Mouse (Mus musculus) forebrain, embryonic 12.5 days (tissue): ENCODE measurements around the gene Rasa2. TPM values are rescaled to one million over a fixed set of nuclear protein-coding genes. Genes with fewer than 3 reads are reported as not detected.
"Not testable (repeated sequence)": the region's sequence is repeated elsewhere in the genome, so short reads cannot be mapped to it uniquely, and the experiment has no call there.

Source experiments
- ATAC-seq: fragments of 200-750 bp; cut with Nextera tagmentation; 2 replicates; pipeline ENCODE4 v1.8.0; 2017; ENCODE audit warnings: moderate TSS enrichment; ENCODE audit not compliant: low FRiP score
- H3K27ac ChIP-seq: fragments of 300-500 bp; sonication (generic); 2 replicates; pipeline ENCODE4 v1.5.1; 2016; ENCODE audit warnings: mild to moderate bottlenecking
- H3K27me3 ChIP-seq: fragments of 300-500 bp; sonication (generic); 2 replicates; pipeline ENCODE4 v1.6.1; 2016; ENCODE audit warnings: mild to moderate bottlenecking
- H3K36me3 ChIP-seq: fragments of 300-500 bp; sonication (generic); replicated peaks from 2 replicates; pipeline ENCODE4 v1.6.1; 2016; ENCODE audit warnings: mild to moderate bottlenecking
- H3K4me1 ChIP-seq: fragments of 300-500 bp; sonication (generic); 2 replicates; pipeline ENCODE4 v1.6.1; 2016
- H3K4me2 ChIP-seq: fragments of 300-500 bp; sonication (generic); 2 replicates; pipeline ENCODE4 v1.6.1; 2016; ENCODE audit warnings: mild to moderate bottlenecking, moderate library complexity
- H3K4me3 ChIP-seq: fragments of 300-500 bp; sonication (generic); replicated peaks from 2 replicates; pipeline ENCODE4 v1.5.1; 2016; ENCODE audit warnings: mild to moderate bottlenecking
- H3K9ac ChIP-seq: fragments of 300-500 bp; sonication (generic); 2 replicates; pipeline ENCODE4 v1.6.1; 2016; ENCODE audit warnings: mild to moderate bottlenecking
- H3K9me3 ChIP-seq: fragments of 300-500 bp; sonication (generic); 2 replicates; pipeline ENCODE4 v1.6.1; 2016
- WGBS: fragments of 180-500 bp; shearing (Covaris S2); methylation state at CpG from one replicate; pipeline ENCODE4 v1.1.7; 2016; 5-methylcytosine and 5-hydroxymethylcytosine counted together
- polyA plus RNA-seq: library from polyadenylated mRNA; unstranded; fragments of >200 nt; fragmentation: Nextera tagmentation; extraction: Ambion mirVana; gene quantifications from 2 replicates; pipeline ENCODE4 v1.2.1, GENCODE M21; 2016

Gene Rasa2
- polyA plus RNA-seq: 17.6 and 18.8 TPM in 2 replicates

DNA sequence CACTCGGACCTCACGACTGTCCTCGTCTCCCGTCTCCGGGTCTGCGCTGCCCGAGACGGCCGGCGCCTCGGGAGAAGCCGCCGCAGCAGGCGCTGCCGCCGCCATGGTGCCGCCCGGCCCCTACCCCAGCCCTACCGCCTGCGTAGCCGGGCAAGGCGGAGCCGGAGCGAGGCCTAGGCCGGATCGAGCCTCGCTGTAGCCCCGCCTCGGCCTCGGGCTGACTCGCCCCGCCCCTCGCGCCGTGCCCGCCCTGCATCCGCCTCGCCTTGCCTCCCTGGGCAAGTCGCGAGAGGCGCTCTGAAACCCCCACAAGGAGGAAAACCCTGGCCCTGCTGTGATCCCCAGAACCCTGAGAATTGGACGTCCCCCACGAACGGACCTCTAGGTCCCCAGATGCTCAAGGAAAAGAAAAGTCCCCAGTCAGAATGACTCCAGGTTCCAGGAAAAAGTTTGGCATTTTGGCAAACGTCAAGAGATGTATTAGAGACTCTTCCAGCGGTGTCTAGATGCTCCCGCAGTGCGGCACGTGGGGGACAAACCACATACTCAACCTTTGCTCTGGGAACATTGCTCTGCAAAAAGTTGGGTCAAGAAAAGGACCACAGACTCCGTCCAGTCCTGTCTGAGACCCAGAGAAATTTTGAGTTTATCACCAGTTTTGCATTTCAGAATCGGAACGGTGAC lies at the start of gene Rasa2:
TSS of gene Rasa2 (minus strand) at position 229 of the 684 bp plus-strand sequence.
- WGBS: 4% methylated on average over 49 of the region's 52 CpGs
- Histone ChIP-seq H3K9ac (peak within 1 kb of the TSS; percentile 92), H3K4me1 (peaks cover 6% of the 10 kb centered on the region; the same call in 1 of the 2 replicates)

DNA sequence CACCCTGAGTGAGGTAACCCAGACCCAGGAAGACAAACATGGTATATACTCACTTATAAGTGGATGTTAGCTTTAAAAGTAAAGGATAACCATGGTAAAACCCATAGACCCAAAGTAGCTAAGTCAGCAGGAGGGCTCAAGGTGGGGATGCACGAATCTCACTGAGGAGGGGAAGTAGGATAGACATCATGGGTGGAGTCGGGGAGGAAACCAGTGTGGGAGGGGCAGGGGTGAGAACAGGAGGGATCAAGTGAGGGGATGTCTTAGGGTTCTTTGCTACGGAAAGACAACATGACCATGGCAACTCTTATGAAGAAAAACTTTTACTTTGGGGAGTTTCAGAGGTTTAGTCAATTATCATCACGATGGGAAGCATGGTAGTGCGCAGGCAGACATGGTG lies 47.2 kb upstream of the Rasa2 start:
- H3K4me3 ChIP-seq: no peak overlapping the region
- WGBS: 87% methylated on average over 5 of the region's 5 CpGs
- no peak overlapping the region for H3K9ac ChIP-seq
- H3K27ac ChIP-seq: no peak overlapping the region
- no peak overlapping the region for H3K4me2 ChIP-seq
- ATAC-seq: no peak
- H3K9me3 ChIP-seq: no peaks in the 10 kb centered on the region
- H3K36me3 ChIP-seq: no peaks in the 10 kb centered on the region
- no peaks in the 10 kb centered on the region for H3K27me3 ChIP-seq
- no peaks in the 10 kb centered on the region for H3K4me1 ChIP-seq

More for the DNA sequence above, at the start of gene Rasa2:
- H3K27ac ChIP-seq: peak within 1 kb of the TSS; percentile 98
- H3K4me3 ChIP-seq: peak within 1 kb of the TSS; percentile 92
- no peaks in the 10 kb centered on the region for H3K36me3 ChIP-seq
- H3K27me3 ChIP-seq: peaks cover 25% of the 10 kb centered on the region
- H3K4me2 ChIP-seq: peak within 1 kb of the TSS; percentile 82
- ATAC-seq: peak; percentile 99
- H3K9me3 ChIP-seq: no peaks in the 10 kb centered on the region

DNA sequence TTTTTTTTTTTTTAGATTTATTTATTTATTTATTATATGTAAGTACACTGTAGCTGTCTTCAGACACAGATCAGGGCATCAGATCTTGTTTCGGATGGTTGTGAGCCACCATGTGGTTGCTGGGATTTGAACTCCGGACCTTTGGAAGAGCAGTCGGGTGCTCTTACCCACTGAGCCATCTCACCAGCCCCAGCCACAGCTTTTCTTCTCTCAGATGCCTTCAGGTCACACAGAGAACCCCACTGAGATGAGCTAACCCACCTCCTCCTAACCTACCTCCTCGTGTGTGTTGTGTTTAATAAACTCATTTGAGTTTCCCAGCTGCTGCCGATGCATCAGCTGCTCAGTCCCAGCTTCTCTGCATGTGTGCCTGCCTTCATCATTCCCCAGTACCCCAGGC lies 46.3 kb upstream of the Rasa2 start:
- not testable (repeated sequence) for H3K27ac ChIP-seq, H3K4me3 ChIP-seq, H3K4me2 ChIP-seq, H3K9ac ChIP-seq, H3K27me3 ChIP-seq, H3K9me3 ChIP-seq, H3K4me1 ChIP-seq, H3K36me3 ChIP-seq, ATAC-seq
- WGBS: 83% methylated on average over 5 of the region's 5 CpGs

DNA sequence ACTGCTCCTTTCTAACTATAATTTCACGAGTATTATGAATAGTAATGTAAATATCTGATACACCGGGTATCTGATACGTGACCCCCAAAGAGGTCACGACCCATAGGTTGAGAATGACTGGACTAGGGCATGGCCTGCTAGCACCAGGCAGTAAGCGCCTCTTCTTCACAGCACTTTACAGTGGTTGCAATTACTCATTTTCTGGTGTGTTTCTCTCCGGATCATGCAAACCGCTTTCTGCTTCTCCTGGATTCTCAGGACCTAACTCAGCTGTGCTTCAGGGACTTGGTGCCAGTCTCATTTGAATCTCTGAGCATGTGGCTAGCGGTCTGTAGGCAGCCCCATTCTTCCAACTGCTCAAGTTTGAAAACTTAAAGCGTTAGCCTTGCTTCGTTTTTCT lies 45.3 kb upstream of the Rasa2 start:
- 93% methylated on average over 10 of the region's 10 CpGs for WGBS
- no peak for ATAC-seq

DNA sequence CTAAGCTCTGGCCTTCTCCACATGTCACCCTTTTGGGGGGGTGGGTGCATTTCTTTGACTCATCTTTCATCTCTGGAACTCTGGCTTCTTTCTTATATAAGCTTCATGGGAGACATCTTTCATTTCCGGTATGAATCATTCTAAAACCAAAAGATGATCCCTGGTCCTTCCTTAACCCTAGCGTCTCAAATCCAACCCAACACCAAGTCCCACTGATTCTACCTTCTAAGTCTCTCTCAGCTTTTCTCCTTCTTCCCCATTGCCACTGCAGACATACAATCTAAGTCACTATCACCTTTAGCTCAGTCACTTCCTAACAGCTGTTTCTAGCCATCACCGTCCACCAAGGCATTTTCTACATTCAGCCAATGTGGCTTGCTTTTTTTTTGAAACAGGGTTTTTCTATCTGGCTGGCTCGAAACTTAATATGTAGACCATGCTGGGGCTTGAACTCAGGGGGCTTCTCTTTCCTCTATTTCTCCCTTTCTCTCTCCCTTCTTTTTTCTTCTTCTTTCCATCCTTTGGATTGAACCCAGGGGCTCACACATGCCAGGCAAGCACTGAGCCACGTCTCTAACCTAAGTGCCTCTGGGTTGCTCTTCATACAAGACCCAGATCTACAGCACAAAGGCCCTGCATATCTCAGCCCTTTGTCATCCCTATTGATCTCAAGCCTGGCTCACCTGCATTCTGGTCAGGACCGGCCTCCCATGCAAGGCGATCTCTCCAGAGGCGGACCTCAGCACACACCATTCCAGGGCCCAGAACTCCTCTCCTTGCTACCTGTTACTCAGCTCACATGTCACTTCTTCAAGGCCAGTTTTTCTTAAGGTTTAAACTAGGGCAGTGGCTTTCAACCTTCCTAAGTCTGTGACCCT lies 44.6 kb upstream of the Rasa2 start:
- H3K9me3 ChIP-seq: no peaks in the 10 kb centered on the region

More for the DNA sequence above, 45.3 kb upstream of the Rasa2 start:
- Histone ChIP-seq H3K4me3 (no peak overlapping the region), H3K27me3 (no peaks in the 10 kb centered on the region), H3K9ac (no peak overlapping the region), H3K36me3 (no peaks in the 10 kb centered on the region), H3K9me3 (no peaks in the 10 kb centered on the region), H3K4me1 (no peaks in the 10 kb centered on the region), H3K27ac (no peak overlapping the region), H3K4me2 (no peak overlapping the region)

DNA sequence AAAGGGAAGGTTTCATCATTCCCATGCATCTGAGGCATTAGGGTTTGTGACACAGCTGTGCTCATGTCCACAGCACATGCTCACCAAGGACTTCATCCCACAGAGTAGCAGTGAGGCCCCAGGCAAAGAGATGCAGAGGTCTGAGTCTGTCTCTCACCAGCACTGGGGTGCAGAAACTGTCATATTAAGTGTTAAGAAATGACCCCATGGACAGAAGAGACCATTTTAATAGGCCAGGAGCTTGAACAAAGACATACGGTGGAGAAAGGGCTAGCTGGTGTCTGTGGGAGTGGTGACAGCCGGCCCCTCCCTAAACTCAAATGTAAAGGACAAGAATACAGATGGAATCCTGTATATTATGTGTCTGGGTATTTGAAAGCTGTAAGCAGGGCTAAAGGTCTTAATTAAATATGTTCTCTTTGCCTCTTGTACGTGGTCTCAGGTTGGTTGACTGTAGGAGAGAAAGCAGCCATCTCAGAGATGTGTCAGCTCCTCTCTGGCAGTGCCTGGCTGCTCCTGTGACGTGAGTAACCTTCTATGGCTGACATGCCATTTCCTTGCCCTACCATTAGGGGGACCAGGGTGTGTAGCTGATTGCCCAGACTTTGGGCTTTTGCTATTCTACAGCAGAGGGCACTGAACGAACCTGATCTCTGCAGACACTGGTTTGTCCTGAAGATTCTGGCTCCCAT lies 43.8 kb upstream of the Rasa2 start:
- H3K27me3 ChIP-seq: no peaks in the 10 kb centered on the region
- H3K27ac ChIP-seq: no peak overlapping the region
- H3K9ac ChIP-seq: no peak overlapping the region
- no peaks in the 10 kb centered on the region for H3K9me3 ChIP-seq
- no peak overlapping the region for H3K4me2 ChIP-seq
- ATAC-seq: 0 out of 2 replicates have a peak, but pooled peaks have one; percentile 42
- 0 out of 2 replicates have a peak, but pooled peaks cover 3% of the 10 kb centered on the region for H3K4me1 ChIP-seq
- H3K4me3 ChIP-seq: no peak overlapping the region
- no peaks in the 10 kb centered on the region for H3K36me3 ChIP-seq
- 36% methylated on average over 5 of the region's 5 CpGs for WGBS

More for the DNA sequence above, 44.6 kb upstream of the Rasa2 start:
- H3K4me3 ChIP-seq: no peak overlapping the region
- ATAC-seq: no peak
- no peaks in the 10 kb centered on the region for H3K27me3 ChIP-seq
- no peaks in the 10 kb centered on the region for H3K36me3 ChIP-seq
- no peak overlapping the region for H3K27ac ChIP-seq
- 86% methylated on average over 8 of the region's 8 CpGs for whole genome bisulfite sequencing
- H3K4me2 ChIP-seq: no peak overlapping the region
- H3K4me1 ChIP-seq: no peaks in the 10 kb centered on the region
- H3K9ac ChIP-seq: no peak overlapping the region

DNA sequence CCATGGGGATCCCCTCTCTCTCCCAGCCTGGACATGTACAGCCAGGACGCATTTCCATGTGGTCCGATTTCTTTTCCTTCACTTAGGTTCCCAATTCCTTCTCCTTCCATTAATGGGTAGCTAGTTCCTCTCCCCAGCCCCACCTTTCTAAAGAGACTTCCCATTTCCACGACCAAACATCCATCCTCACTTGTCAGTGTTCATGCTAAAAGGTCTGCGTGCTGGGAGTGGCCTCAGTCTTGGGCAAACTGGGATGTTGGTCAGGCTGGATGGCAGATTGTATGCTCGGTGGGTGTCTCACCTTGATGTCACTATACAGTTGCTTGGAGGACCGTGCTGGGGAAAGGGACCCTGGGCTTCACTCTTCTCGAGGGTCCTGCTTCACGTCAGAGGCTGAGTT lies 42.9 kb upstream of the Rasa2 start:
- H3K4me2 ChIP-seq: no peak overlapping the region
- ATAC-seq: no peak
- peaks cover 7% of the 10 kb centered on the region for H3K4me1 ChIP-seq
- H3K4me3 ChIP-seq: no peak overlapping the region
- H3K36me3 ChIP-seq: no peaks in the 10 kb centered on the region
- WGBS: 90% methylated on average over 8 of the region's 8 CpGs
- no peak overlapping the region for H3K9ac ChIP-seq
- no peaks in the 10 kb centered on the region for H3K27me3 ChIP-seq
- H3K9me3 ChIP-seq: no peaks in the 10 kb centered on the region
- no peak overlapping the region for H3K27ac ChIP-seq

DNA sequence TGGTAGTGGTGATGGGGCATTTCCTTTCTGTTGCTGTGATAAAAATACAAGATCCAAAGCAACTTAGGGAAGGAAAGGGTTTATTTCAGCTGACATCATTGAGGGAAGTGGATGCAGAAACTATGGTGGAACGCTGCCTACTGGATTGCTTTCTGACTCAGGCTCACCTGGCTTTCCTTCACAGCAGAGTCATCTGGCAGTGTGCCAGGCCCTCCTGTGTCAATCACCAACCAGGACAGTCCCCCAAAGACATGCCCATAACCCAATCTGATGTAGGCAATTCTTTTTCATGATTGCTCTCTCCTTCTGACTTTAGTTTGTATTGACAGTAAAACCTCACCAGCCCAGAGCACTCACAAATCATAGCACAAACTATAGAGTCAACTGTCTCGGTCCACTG lies 41.0 kb upstream of the Rasa2 start:
- peaks cover 7% of the 10 kb centered on the region for H3K4me1 ChIP-seq
- H3K27ac ChIP-seq: no peak overlapping the region
- no peak overlapping the region for H3K4me3 ChIP-seq
- no peak overlapping the region for H3K9ac ChIP-seq
- 90% methylated on average over 2 of the region's 2 CpGs for WGBS
- no peaks in the 10 kb centered on the region for H3K9me3 ChIP-seq
- H3K4me2 ChIP-seq: no peak overlapping the region
- no peaks in the 10 kb centered on the region for H3K27me3 ChIP-seq
- no peaks in the 10 kb centered on the region for H3K36me3 ChIP-seq
- no peak for ATAC-seq

DNA sequence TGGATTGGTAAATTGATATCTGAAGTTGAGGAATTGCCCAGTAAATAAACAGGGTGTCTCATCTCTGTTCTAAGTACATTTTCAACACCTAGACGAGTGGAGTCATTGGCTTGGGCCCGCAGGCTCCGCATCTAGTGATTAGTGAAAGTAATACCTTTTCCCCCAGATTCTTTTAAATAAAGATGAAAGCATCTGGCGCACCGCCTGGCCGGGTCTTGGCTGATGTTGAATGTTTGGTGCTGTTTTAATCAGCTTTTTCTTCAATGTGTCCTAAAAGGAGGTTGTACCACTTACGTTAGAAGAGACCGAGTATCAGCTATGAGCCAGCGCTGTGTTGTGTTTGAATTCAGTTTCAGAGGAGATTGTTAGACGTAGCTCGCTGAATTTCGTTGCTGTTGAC lies 39.8 kb upstream of the Rasa2 start:
- WGBS: 85% methylated on average over 12 of the region's 12 CpGs
- no peaks in the 10 kb centered on the region for H3K36me3 ChIP-seq
- H3K4me1 ChIP-seq: peaks cover 7% of the 10 kb centered on the region
- no peak for ATAC-seq
- H3K4me2 ChIP-seq: no peak overlapping the region
- no peak overlapping the region for H3K9ac ChIP-seq
- no peak overlapping the region for H3K4me3 ChIP-seq
- no peaks in the 10 kb centered on the region for H3K27me3 ChIP-seq
- H3K27ac ChIP-seq: no peak overlapping the region
- no peaks in the 10 kb centered on the region for H3K9me3 ChIP-seq

DNA sequence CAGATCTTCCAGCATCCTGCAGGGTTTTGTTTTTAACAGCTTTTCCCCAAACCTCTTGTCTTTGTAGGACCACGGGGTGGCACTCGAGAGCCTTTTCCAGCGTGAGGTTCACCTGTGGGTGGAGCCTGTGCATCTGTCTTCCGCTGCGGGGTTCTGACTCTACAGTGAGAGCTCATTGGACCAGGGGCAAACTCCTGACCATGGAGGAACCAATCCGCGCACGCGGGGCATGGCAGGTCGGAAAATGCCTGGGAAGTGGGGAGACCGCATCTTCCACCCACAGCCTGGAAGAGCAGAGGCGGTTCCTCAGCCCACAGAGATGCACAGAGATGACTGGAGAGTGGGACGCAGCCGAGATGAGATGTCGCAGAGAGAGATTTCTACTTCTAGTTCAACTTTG lies 38.5 kb upstream of the Rasa2 start:
- Histone ChIP-seq H3K9me3 (no peaks in the 10 kb centered on the region), H3K27ac (peak overlapping the region; percentile 78), H3K4me3 (peak overlapping the region; percentile 33), H3K36me3 (no peaks in the 10 kb centered on the region), H3K4me2 (peak overlapping the region; percentile 58), H3K4me1 (peaks cover 7% of the 10 kb centered on the region), H3K27me3 (no peaks in the 10 kb centered on the region), H3K9ac (peak overlapping the region; percentile 38; the same call in 1 of the 2 replicates)
- peak; percentile 100 for ATAC-seq
- WGBS: 3% methylated on average over 15 of the region's 15 CpGs

DNA sequence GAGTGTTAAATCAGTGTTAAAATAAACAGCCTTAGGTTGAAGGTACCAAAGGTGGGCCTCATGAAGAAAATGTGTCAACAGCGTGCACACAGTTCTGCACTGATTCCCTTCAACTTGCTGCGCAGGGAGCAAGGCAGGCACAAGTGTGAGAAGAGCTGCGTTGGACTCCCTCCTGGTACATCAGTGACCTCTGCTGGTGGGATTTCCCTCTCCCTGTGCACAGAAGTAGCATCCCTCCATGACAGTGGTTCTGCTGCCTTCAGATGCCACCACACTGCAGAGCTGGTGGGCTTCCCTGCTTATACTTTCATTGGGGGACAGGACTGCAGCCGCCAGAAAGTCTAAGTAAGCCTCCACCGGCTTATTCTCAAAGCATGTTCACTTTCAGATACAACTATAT lies 37.2 kb upstream of the Rasa2 start:
- Histone ChIP-seq H3K27me3 (no peaks in the 10 kb centered on the region), H3K36me3 (no peaks in the 10 kb centered on the region), H3K4me1 (peaks cover 7% of the 10 kb centered on the region), H3K9me3 (no peaks in the 10 kb centered on the region), H3K9ac (no peak overlapping the region), H3K27ac (no peak overlapping the region), H3K4me2 (no peak overlapping the region), H3K4me3 (no peak overlapping the region)
- ATAC-seq: no peak
- 54% methylated on average over 5 of the region's 5 CpGs for WGBS
